In the genomic region with DNA sequence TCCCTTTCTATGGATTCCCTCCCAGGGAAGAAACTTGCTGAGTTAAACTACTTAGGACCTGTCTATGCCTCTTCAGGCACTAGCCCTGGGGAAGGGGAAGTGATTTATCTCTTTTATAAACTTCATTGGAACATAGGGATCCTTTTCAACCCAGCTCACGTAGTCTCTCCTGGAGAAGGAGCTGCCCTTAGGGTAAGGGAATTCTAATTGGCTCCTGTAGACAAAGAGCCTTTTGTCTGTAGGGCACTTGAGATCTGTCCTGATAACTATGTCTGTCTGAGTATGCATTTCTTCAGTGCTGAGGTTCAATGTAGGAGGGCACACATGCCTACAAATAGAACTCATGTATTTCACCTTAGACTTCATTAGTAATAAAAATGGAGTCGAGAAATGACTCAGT, we compare ENCODE assay signal across 23 mouse cellular contexts.
DNase-seq lines count a peak whose midpoint lies in the region; ATAC-seq and TF ChIP-seq lines count a peak whose summit lies in the region.
"Had no signal": no experiment of that assay in that cellular context is flagged by ENCODE, and none has a peak within 500 bp of the region (broad histone marks: within the 10 kb centered on the region; RNA-seq: fewer than 3 reads in every experiment).

No protein-coding gene starts in this region.

- H3K27ac ChIP-seq in lung, embryonic 14.5 days (ENCODE audit: low read depth) = no peak overlapping the region
- H3K27ac ChIP-seq in ES-E14 (ENCODE audit: insufficient read depth, low read depth, low read length, poor library complexity, severe bottlenecking) = no peak overlapping the region
- H3K27ac ChIP-seq: embryonic facial prominence, embryonic 15.5 days; forebrain, embryonic 13.5 days; hindbrain, embryonic 12.5 days; kidney, embryonic 15.5 days; limb, embryonic 15.5 days; macrophage; stomach, embryonic 15.5 days had no signal

- TF ChIP-seq CTCF in lung, embryonic 14.5 days (IDR thresholded peaks at IDR 0.05; ENCODE audit: low read depth) = no peak

- DNase-seq in lung, embryonic 14.5 days = peak; percentile 6
- DNase-seq in lung, postnatal 36 days = no peak
- DNase-seq in ES-E14 (ENCODE audit: low read depth, low spot score) = peak; percentile 12
- DNase-seq in brain, adult 2 months (ENCODE audit: low read depth, low spot score) = peak; percentile 0
- DNase-seq in gonadal fat pad, adult 2 months (ENCODE audit: low read depth) = peak; percentile 33
- no peak for DNase-seq in kidney, postnatal 14 days
- DNase-seq in T-cell, adult 2 months (ENCODE audit: low spot score) = no peak
- DNase-seq in layer of hippocampus, postnatal 14 days (ENCODE audit: low spot score in 2 of 2) = no peak
- DNase-seq: cerebellum, adult 9-10 months; heart, postnatal 10 days; right cerebral cortex, postnatal 25 days; thymus, adult 18-20 months; thymus, postnatal 4 days had no signal

- no peak overlapping the region for H3K4me2 ChIP-seq in lung, embryonic 14.5 days
- H3K4me2 ChIP-seq: embryonic facial prominence, embryonic 15.5 days; forebrain, embryonic 13.5 days; heart, embryonic 11.5 days; hindbrain, embryonic 12.5 days; kidney, embryonic 15.5 days; limb, embryonic 15.5 days; midbrain, embryonic 11.5 days; stomach, embryonic 15.5 days had no signal

- no peaks in the 10 kb centered on the region for H3K27me3 ChIP-seq in lung, embryonic 14.5 days (ENCODE audit: insufficient read depth, low read length)
- H3K27me3 ChIP-seq: embryonic facial prominence, embryonic 15.5 days; forebrain, embryonic 13.5 days; hindbrain, embryonic 12.5 days; kidney, embryonic 15.5 days; limb, embryonic 15.5 days; stomach, embryonic 15.5 days had no signal

- H3K4me1 ChIP-seq in lung, embryonic 14.5 days (ENCODE audit: insufficient read depth) = no peaks in the 10 kb centered on the region
- H3K4me1 ChIP-seq in ES-E14 (ENCODE audit: control insufficient read depth in 2 of 2, insufficient read depth in 2 of 2, low read length in 2 of 2, poor library complexity in 1 of 2) = no peaks in the 10 kb centered on the region
- H3K4me1 ChIP-seq: embryonic facial prominence, embryonic 15.5 days; forebrain, embryonic 13.5 days; hindbrain, embryonic 12.5 days; kidney, embryonic 15.5 days; limb, embryonic 15.5 days; stomach, embryonic 15.5 days had no signal

- no peaks in the 10 kb centered on the region for H3K9me3 ChIP-seq in lung, embryonic 14.5 days (ENCODE audit: low read depth, low read length)
- no peaks in the 10 kb centered on the region for H3K9me3 ChIP-seq in ES-E14 (ENCODE audit: control insufficient read depth, insufficient read depth, low read depth, low read length)
- H3K9me3 ChIP-seq: embryonic facial prominence, embryonic 15.5 days; hindbrain, embryonic 12.5 days; kidney, embryonic 15.5 days; limb, embryonic 15.5 days; stomach, embryonic 15.5 days had no signal

- H3K9ac ChIP-seq in lung, embryonic 14.5 days = no peak overlapping the region
- no peak overlapping the region for H3K9ac ChIP-seq in ES-E14 (ENCODE audit: insufficient read depth, low read depth, low read length, poor library complexity, severe bottlenecking)
- H3K9ac ChIP-seq: embryonic facial prominence, embryonic 15.5 days; forebrain, embryonic 13.5 days; hindbrain, embryonic 12.5 days; kidney, embryonic 15.5 days; limb, embryonic 15.5 days; stomach, embryonic 15.5 days had no signal

- no peaks in the 10 kb centered on the region for H3K36me3 ChIP-seq in lung, embryonic 14.5 days (ENCODE audit: insufficient read depth)
- no peaks in the 10 kb centered on the region for H3K36me3 ChIP-seq in ES-E14 (ENCODE audit: control insufficient read depth, insufficient read depth, low read length, poor library complexity, severe bottlenecking)
- H3K36me3 ChIP-seq: embryonic facial prominence, embryonic 15.5 days; hindbrain, embryonic 12.5 days; kidney, embryonic 15.5 days; limb, embryonic 15.5 days; stomach, embryonic 15.5 days had no signal

- in situ Hi-C loops in ES-E14 (cut with MboI; ENCODE audit: low sequenced_read_pairs in 2 of 2, unreplicated experiment in 2 of 2) = no loop called here

- 32% methylated on average over 2 of the region's 2 CpGs for WGBS in lung, embryonic 14.5 days

- peak; percentile 73; the same call in 1 of the 2 replicates for ATAC-seq in lung, embryonic 14.5 days (ENCODE audit: insufficient read depth)
- ATAC-seq: forebrain, embryonic 13.5 days; inflammation-experienced regulatory T-cells, adult 6 months had no signal

- H3K4me3 ChIP-seq in lung, embryonic 14.5 days (ENCODE audit: low read depth, low read length) = no peak overlapping the region
- H3K4me3 ChIP-seq in ES-E14 (ENCODE audit: insufficient read depth in 1 of 2, low read depth in 1 of 2, low read length in 2 of 2, poor library complexity in 1 of 2, severe bottlenecking in 1 of 2) = no peak overlapping the region
- H3K4me3 ChIP-seq: embryonic facial prominence, embryonic 15.5 days; forebrain, embryonic 13.5 days; hindbrain, embryonic 12.5 days; kidney, embryonic 15.5 days; limb, embryonic 15.5 days; stomach, embryonic 15.5 days had no signal

TF ChIP-seq in ES-E14, 5 proteins besides CTCF, POLR2A, EP300 and RAD21:
- TF ChIP-seq ZNF384 (IDR thresholded peaks at IDR 0.05; ENCODE audit: low read depth, low read length) (no peak), CHD2 (IDR thresholded peaks at IDR 0.05; ENCODE audit: low read depth, low read length) (no peak), HCFC1 (IDR thresholded peaks at IDR 0.05; ENCODE audit: borderline replicate concordance, insufficient read depth, low read length) (no peak), MAFK (IDR thresholded peaks at IDR 0.05; ENCODE audit: insufficient read depth, low read depth, low read length) (no peak), ZC3H11A (IDR thresholded peaks at IDR 0.05; ENCODE audit: borderline replicate concordance, low read depth, low read length) (no peak)

Comparison
In these comparisons a context has a peak if more than half of its experiments do, and no peak if none do; other contexts are left out.
1. DNase-seq: peak in lung, embryonic 14.5 days (single experiment), ES-E14 (single experiment), brain, adult 2 months (single experiment) and gonadal fat pad, adult 2 months (single experiment); none in lung, postnatal 36 days (single experiment), kidney, postnatal 14 days (single experiment), T-cell, adult 2 months (single experiment) and layer of hippocampus, postnatal 14 days (0 of 2).